Mouse (Mus musculus) forebrain, embryonic 13.5 days (tissue): ENCODE measurements around the gene Ckap4. TPM values are rescaled to one million over a fixed set of nuclear protein-coding genes. Genes with fewer than 3 reads are reported as not detected.
"Not testable (repeated sequence)": the region's sequence is repeated elsewhere in the genome, so short reads cannot be mapped to it uniquely, and the experiment has no call there.

Experiments used
- ATAC-seq: fragments of 200-750 bp; cut with Nextera tagmentation; 2 replicates; pipeline ENCODE4 v1.8.0; 2017
- H3K27ac ChIP-seq: fragments of 300-500 bp; sonication (generic); 2 replicates; pipeline ENCODE4 v1.5.1; 2015; ENCODE audit warnings: inconsistent platforms, mild to moderate bottlenecking, moderate library complexity
- H3K27me3 ChIP-seq: fragments of 300-500 bp; sonication (generic); 2 replicates; pipeline ENCODE4 v1.6.1; 2015; ENCODE audit warnings: mild to moderate bottlenecking, inconsistent platforms
- H3K36me3 ChIP-seq: fragments of 300-500 bp; sonication (generic); 2 replicates; pipeline ENCODE4 v1.6.1; 2015; ENCODE audit warnings: mild to moderate bottlenecking, inconsistent platforms; ENCODE audit not compliant: poor library complexity, severe bottlenecking
- H3K4me1 ChIP-seq: fragments of 300-500 bp; sonication (generic); 2 replicates; pipeline ENCODE4 v1.6.1; 2015; ENCODE audit warnings: inconsistent platforms
- H3K4me2 ChIP-seq: fragments of 300-500 bp; sonication (generic); 2 replicates; pipeline ENCODE4 v1.6.1; 2015; ENCODE audit warnings: inconsistent platforms, mild to moderate bottlenecking, moderate library complexity
- H3K4me3 ChIP-seq: fragments of 300-500 bp; sonication (generic); 2 replicates; pipeline ENCODE4 v1.5.1; 2015; ENCODE audit warnings: mild to moderate bottlenecking, inconsistent platforms
- H3K9ac ChIP-seq: fragments of 300-500 bp; sonication (generic); 2 replicates; pipeline ENCODE4 v1.6.1; 2015; ENCODE audit warnings: mild to moderate bottlenecking, inconsistent platforms
- H3K9me3 ChIP-seq: fragments of 300-500 bp; sonication (generic); replicated peaks from 2 replicates; pipeline ENCODE4 v1.6.1; 2016; ENCODE audit warnings: inconsistent platforms
- WGBS: fragments of 180-500 bp; shearing (Covaris S2); methylation state at CpG from one replicate; pipeline ENCODE4 v1.1.7; 2015; 5-methylcytosine and 5-hydroxymethylcytosine counted together
- polyA plus RNA-seq: library from polyadenylated mRNA; unstranded; fragments of >200 nt; fragmentation: Nextera tagmentation; extraction: Ambion mirVana; gene quantifications from 2 replicates; pipeline ENCODE4 v1.2.1, GENCODE M21; 2015

Ckap4 gene
- polyA plus RNA-seq, 1 experiment from 2014 or later: 39.0 TPM

- 85% methylated on average over 3 of the region's 3 CpGs for WGBS
- no peak overlapping the region for H3K27ac ChIP-seq
- no peaks in the 10 kb centered on the region for H3K4me1 ChIP-seq
- no peak overlapping the region for H3K4me3 ChIP-seq
- no peaks in the 10 kb centered on the region for H3K36me3 ChIP-seq
- ATAC-seq: no peak
- H3K9me3 ChIP-seq: no peaks in the 10 kb centered on the region
- no peak overlapping the region for H3K9ac ChIP-seq
- H3K4me2 ChIP-seq: no peak overlapping the region
- no peaks in the 10 kb centered on the region for H3K27me3 ChIP-seq
Observed at GRCm38 (mm10) chr10:84483553-84483952, 50.3 kb downstream of the Ckap4 start.

GRCm38 (mm10) chr10:84483069-84483468 is 50.8 kb downstream of the Ckap4 start:
- Histone ChIP-seq H3K36me3 (no peaks in the 10 kb centered on the region), H3K4me2 (no peak overlapping the region), H3K4me3 (no peak overlapping the region), H3K4me1 (no peaks in the 10 kb centered on the region), H3K9ac (no peak overlapping the region), H3K27me3 (no peaks in the 10 kb centered on the region), H3K27ac (no peak overlapping the region), H3K9me3 (no peaks in the 10 kb centered on the region)
- ATAC-seq: no peak
- 65% methylated on average over 2 of the region's 2 CpGs for WGBS

GRCm38 (mm10) chr10:84482418-84482817 is 51.4 kb downstream of the Ckap4 start:
- H3K9ac ChIP-seq, H3K27ac ChIP-seq, H3K27me3 ChIP-seq, H3K4me3 ChIP-seq, H3K9me3 ChIP-seq, H3K36me3 ChIP-seq, H3K4me1 ChIP-seq, H3K4me2 ChIP-seq, ATAC-seq: not testable (repeated sequence)
- WGBS: 93% methylated on average over 15 of the region's 15 CpGs

GRCm38 (mm10) chr10:84481327-84481671 is 52.6 kb downstream of the Ckap4 start:
- Histone ChIP-seq H3K4me1 (0 out of 2 replicates have a peak, but pooled peaks cover 3% of the 10 kb centered on the region), H3K9me3 (no peaks in the 10 kb centered on the region), H3K9ac (no peak overlapping the region), H3K4me2 (no peak overlapping the region), H3K36me3 (no peaks in the 10 kb centered on the region), H3K4me3 (no peak overlapping the region), H3K27me3 (no peaks in the 10 kb centered on the region), H3K27ac (no peak overlapping the region)
- 70% methylated on average over 5 of the region's 5 CpGs for WGBS
- no peak for ATAC-seq

- no peak overlapping the region for H3K4me3 ChIP-seq
- 0 out of 2 replicates have a peak, but pooled peaks cover 3% of the 10 kb centered on the region for H3K4me1 ChIP-seq
- H3K36me3 ChIP-seq: no peaks in the 10 kb centered on the region
- H3K27me3 ChIP-seq: no peaks in the 10 kb centered on the region
- H3K27ac ChIP-seq: no peak overlapping the region
- 74% methylated on average over 8 of the region's 8 CpGs for WGBS
- ATAC-seq: no peak
- no peaks in the 10 kb centered on the region for H3K9me3 ChIP-seq
- no peak overlapping the region for H3K4me2 ChIP-seq
- H3K9ac ChIP-seq: no peak overlapping the region
Observed at GRCm38 (mm10) chr10:84480667-84481326, 53.1 kb downstream of the Ckap4 start.

GRCm38 (mm10) chr10:84480146-84480545 is 53.7 kb downstream of the Ckap4 start:
- H3K4me1 ChIP-seq: 0 out of 2 replicates have a peak, but pooled peaks cover 3% of the 10 kb centered on the region
- 43% methylated on average over 4 of the region's 4 CpGs for WGBS
- no peak overlapping the region for H3K4me3 ChIP-seq
- H3K9me3 ChIP-seq: no peaks in the 10 kb centered on the region
- no peaks in the 10 kb centered on the region for H3K27me3 ChIP-seq
- ATAC-seq: no peak
- H3K4me2 ChIP-seq: no peak overlapping the region
- H3K9ac ChIP-seq: no peak overlapping the region
- H3K36me3 ChIP-seq: no peaks in the 10 kb centered on the region
- no peak overlapping the region for H3K27ac ChIP-seq

- no peak overlapping the region for H3K4me3 ChIP-seq
- no peak; the same call in 1 of the 2 replicates for ATAC-seq
- H3K9ac ChIP-seq: no peak overlapping the region
- H3K27me3 ChIP-seq: no peaks in the 10 kb centered on the region
- WGBS: 7% methylated on average over 3 of the region's 3 CpGs
- no peak overlapping the region for H3K4me2 ChIP-seq
- H3K27ac ChIP-seq: no peak overlapping the region
- no peaks in the 10 kb centered on the region for H3K9me3 ChIP-seq
- H3K36me3 ChIP-seq: no peaks in the 10 kb centered on the region
- 0 out of 2 replicates have a peak, but pooled peaks cover 3% of the 10 kb centered on the region for H3K4me1 ChIP-seq
Observed at GRCm38 (mm10) chr10:84477613-84478076, 56.2 kb downstream of the Ckap4 start.

- Histone ChIP-seq H3K9ac (no peak overlapping the region), H3K9me3 (no peaks in the 10 kb centered on the region), H3K27me3 (no peaks in the 10 kb centered on the region), H3K4me1 (0 out of 2 replicates have a peak, but pooled peaks cover 3% of the 10 kb centered on the region), H3K36me3 (no peaks in the 10 kb centered on the region), H3K4me3 (no peak overlapping the region), H3K27ac (no peak overlapping the region), H3K4me2 (no peak overlapping the region)
- ATAC-seq: no peak
- 58% methylated on average over 4 of the region's 4 CpGs for WGBS
Observed at GRCm38 (mm10) chr10:84477045-84477612, 56.7 kb downstream of the Ckap4 start.

Other genes starting within 250 kb of the Ckap4 start
- gene Nuak1, start 93.5 kb downstream of the Ckap4 start, polyA plus RNA-seq: 5.3 and 7.4 TPM in 2 replicates
- gene Tcp11l2, start 42.6 kb upstream of the Ckap4 start, polyA plus RNA-seq: 14.0 and 16.7 TPM in 2 replicates
- gene Polr3b, start 88.2 kb upstream of the Ckap4 start, polyA plus RNA-seq: 13.3 and 13.5 TPM in 2 replicates
- gene Rfx4, start 222.0 kb upstream of the Ckap4 start, polyA plus RNA-seq: 11.8 and 15.6 TPM in 2 replicates